Mouse (Mus musculus) neural tube, embryonic 11.5 days (tissue): ENCODE measurements at regions not wholly inside any gene's neighbourhood (a gene's known extent, or its start where the extent isn't known, plus 50 kb on each side); places are given as distances from the start of the nearest gene placed in this dataset.
"Not testable (repeated sequence)": the region's sequence is repeated elsewhere in the genome, so short reads cannot be mapped to it uniquely, and the experiment has no call there.

Experiments used
- ATAC-seq: fragments of 200-750 bp; cut with Nextera tagmentation; 2 replicates; pipeline ENCODE4 v1.8.0; 2017; ENCODE audit warnings: moderate number of reproducible peaks, mild to moderate bottlenecking, moderate TSS enrichment, moderate library complexity; ENCODE audit not compliant: insufficient read depth, low FRiP score, low TSS enrichment
- DNase-seq: peaks from one replicate; pipeline ENCODE4 v3.0.0-alpha.2; 2015; ENCODE audit warnings: low spot score
- H3K27ac ChIP-seq: fragments of 300-500 bp; sonication (generic); 2 replicates; pipeline ENCODE4 v1.5.1; 2014; ENCODE audit warnings: low read depth, mild to moderate bottlenecking, low read length
- H3K27me3 ChIP-seq: fragments of 300-500 bp; sonication (generic); 2 replicates; pipeline ENCODE4 v1.6.1; 2014; ENCODE audit warnings: mild to moderate bottlenecking, low read length, mixed read lengths; ENCODE audit not compliant: control insufficient read depth, insufficient read depth
- H3K36me3 ChIP-seq: fragments of 300-500 bp; sonication (generic); 2 replicates; pipeline ENCODE4 v1.6.1; 2014; ENCODE audit warnings: mild to moderate bottlenecking, low read length, moderate library complexity, mixed read lengths; ENCODE audit not compliant: control insufficient read depth, insufficient read depth
- H3K4me1 ChIP-seq: fragments of 300-500 bp; sonication (generic); 2 replicates; pipeline ENCODE4 v1.6.1; 2014; ENCODE audit warnings: low read length, mixed read lengths; ENCODE audit not compliant: control insufficient read depth, insufficient read depth
- H3K4me2 ChIP-seq: fragments of 300-500 bp; sonication (generic); 2 replicates; pipeline ENCODE4 v1.6.1; 2014; ENCODE audit warnings: low read depth, mild to moderate bottlenecking, moderate library complexity
- H3K4me3 ChIP-seq: fragments of 300-500 bp; sonication (generic); 2 replicates; pipeline ENCODE4 v1.5.1; 2014; ENCODE audit warnings: low read depth, low read length
- H3K9ac ChIP-seq: fragments of 300-500 bp; sonication (generic); 2 replicates; pipeline ENCODE4 v1.6.1; 2014; ENCODE audit warnings: mild to moderate bottlenecking, low read length
- H3K9me3 ChIP-seq: fragments of 300-500 bp; sonication (generic); 2 replicates; pipeline ENCODE4 v1.6.1; 2016; ENCODE audit warnings: low read length; ENCODE audit not compliant: control insufficient read depth
- WGBS: fragments of 180-500 bp; shearing (Covaris S2); extraction: QIAGEN DNeasy Blood & Tissue Kit; methylation state at CpG from one replicate; pipeline ENCODE4 v1.1.7; 2014; 5-methylcytosine and 5-hydroxymethylcytosine counted together

- DNase-seq (no peak), ATAC-seq (no peak)
- H3K27ac ChIP-seq: no peak overlapping the region
- no peak overlapping the region for H3K9ac ChIP-seq
- no peak overlapping the region for H3K4me2 ChIP-seq
- WGBS: 60% methylated on average over 4 of the region's 4 CpGs
- H3K9me3 ChIP-seq: no peaks in the 10 kb centered on the region
- H3K27me3 ChIP-seq: no peaks in the 10 kb centered on the region
- H3K4me1 ChIP-seq: no peaks in the 10 kb centered on the region
- H3K4me3 ChIP-seq: no peak overlapping the region
- H3K36me3 ChIP-seq: no peaks in the 10 kb centered on the region
Measured at GRCm38 (mm10) chr8:57052661-57053060, 268.1 kb upstream of the Hand2 start.

DNA sequence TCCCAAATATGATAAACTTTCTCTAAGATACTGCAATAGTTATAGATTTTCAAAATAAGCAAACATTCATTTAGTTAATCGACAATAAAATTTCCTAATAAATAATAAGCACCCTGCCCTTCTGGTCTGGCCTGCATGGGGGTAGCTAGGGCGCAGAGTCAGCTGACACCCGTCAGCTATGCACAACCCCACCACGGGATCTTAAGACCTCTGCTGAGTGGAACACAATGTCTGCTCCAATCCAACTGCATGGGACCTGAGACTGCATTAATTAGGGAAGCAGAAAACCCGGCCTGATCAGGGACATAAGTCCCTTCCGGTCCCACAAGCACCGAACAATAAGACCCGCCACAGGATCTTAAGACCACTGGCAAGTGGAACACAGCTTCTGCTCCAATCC is 243.8 kb upstream of the Hand2 start:
- Histone ChIP-seq H3K9ac (no peak overlapping the region), H3K4me1 (no peaks in the 10 kb centered on the region), H3K27ac (no peak overlapping the region), H3K4me2 (no peak overlapping the region), H3K9me3 (no peaks in the 10 kb centered on the region), H3K36me3 (no peaks in the 10 kb centered on the region), H3K27me3 (no peaks in the 10 kb centered on the region), H3K4me3 (no peak overlapping the region)
- DNase-seq (no peak), ATAC-seq (no peak)
- WGBS: 88% methylated on average over 8 of the region's 8 CpGs

- Histone ChIP-seq H3K27me3 (no peaks in the 10 kb centered on the region), H3K27ac (no peak overlapping the region), H3K4me3 (no peak overlapping the region), H3K4me1 (no peaks in the 10 kb centered on the region), H3K9ac (no peak overlapping the region), H3K36me3 (no peaks in the 10 kb centered on the region), H3K4me2 (no peak overlapping the region), H3K9me3 (no peaks in the 10 kb centered on the region)
- WGBS: 75% methylated on average over 3 of the region's 3 CpGs
- no peak for DNase-seq
- ATAC-seq: no peak
Measured at GRCm38 (mm10) chr8:57086811-57087210, 234.0 kb upstream of the Hand2 start.

GRCm38 (mm10) chr8:57092403-57092802 is 228.4 kb upstream of the Hand2 start:
- 96% methylated on average over 4 of the region's 4 CpGs for WGBS
- Histone ChIP-seq H3K4me2 (no peak overlapping the region), H3K27ac (no peak overlapping the region), H3K27me3 (no peaks in the 10 kb centered on the region), H3K9ac (no peak overlapping the region), H3K9me3 (no peaks in the 10 kb centered on the region), H3K4me3 (no peak overlapping the region), H3K4me1 (no peaks in the 10 kb centered on the region), H3K36me3 (no peaks in the 10 kb centered on the region)
- no peak for ATAC-seq
- no peak for DNase-seq

GRCm38 (mm10) chr8:57095169-57095568 is 225.6 kb upstream of the Hand2 start:
- Histone ChIP-seq H3K4me2 (no peak overlapping the region), H3K27me3 (no peaks in the 10 kb centered on the region), H3K27ac (no peak overlapping the region), H3K36me3 (no peaks in the 10 kb centered on the region), H3K9me3 (no peaks in the 10 kb centered on the region), H3K9ac (no peak overlapping the region), H3K4me3 (no peak overlapping the region), H3K4me1 (no peaks in the 10 kb centered on the region)
- WGBS: 26% methylated on average over 2 of the region's 2 CpGs
- DNase-seq: no peak
- ATAC-seq: no peak

- not testable (repeated sequence) for ATAC-seq, DNase-seq, H3K4me1 ChIP-seq, H3K9me3 ChIP-seq, H3K27me3 ChIP-seq, H3K36me3 ChIP-seq, H3K9ac ChIP-seq, H3K4me2 ChIP-seq, H3K27ac ChIP-seq, H3K4me3 ChIP-seq
- 87% methylated on average over 2 of the region's 6 CpGs for WGBS
Measured at GRCm38 (mm10) chr8:57110765-57111402, 209.9 kb upstream of the Hand2 start.

DNA sequence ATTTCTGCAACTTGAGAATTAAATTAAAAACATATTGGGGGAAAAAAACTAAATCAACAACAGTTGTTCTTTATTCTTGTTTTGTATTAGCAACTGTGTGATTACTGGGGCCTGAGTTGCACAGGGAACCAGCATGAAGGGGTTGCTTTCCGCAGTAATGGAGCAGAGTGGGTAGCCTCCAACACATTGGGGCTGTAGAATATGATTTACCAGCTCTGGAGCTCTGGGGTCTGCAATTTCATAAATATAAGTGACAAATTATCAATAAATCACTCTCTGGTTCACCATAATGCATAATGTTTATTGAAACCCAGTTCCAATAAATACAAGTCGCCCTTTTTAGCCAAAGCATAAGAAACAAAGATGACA is 209.4 kb upstream of the Hand2 start:
- no peak for ATAC-seq
- Histone ChIP-seq H3K4me3 (no peak overlapping the region), H3K27me3 (no peaks in the 10 kb centered on the region), H3K9me3 (peaks cover 3% of the 10 kb centered on the region; the same call in 1 of the 2 replicates), H3K4me2 (no peak overlapping the region), H3K4me1 (no peaks in the 10 kb centered on the region), H3K27ac (no peak overlapping the region), H3K36me3 (no peaks in the 10 kb centered on the region), H3K9ac (no peak overlapping the region)
- DNase-seq: no peak
- 66% methylated on average over 2 of the region's 2 CpGs for WGBS

GRCm38 (mm10) chr8:57113915-57114314 is 206.9 kb upstream of the Hand2 start:
- WGBS: 70% methylated on average over 2 of the region's 2 CpGs
- no peak overlapping the region for H3K4me2 ChIP-seq
- H3K4me1 ChIP-seq: no peaks in the 10 kb centered on the region
- peaks cover 3% of the 10 kb centered on the region; the same call in 1 of the 2 replicates for H3K9me3 ChIP-seq
- H3K27me3 ChIP-seq: no peaks in the 10 kb centered on the region
- H3K27ac ChIP-seq: no peak overlapping the region
- no peaks in the 10 kb centered on the region for H3K36me3 ChIP-seq
- ATAC-seq: no peak
- no peak overlapping the region for H3K4me3 ChIP-seq
- no peak overlapping the region for H3K9ac ChIP-seq
- no peak for DNase-seq

DNA sequence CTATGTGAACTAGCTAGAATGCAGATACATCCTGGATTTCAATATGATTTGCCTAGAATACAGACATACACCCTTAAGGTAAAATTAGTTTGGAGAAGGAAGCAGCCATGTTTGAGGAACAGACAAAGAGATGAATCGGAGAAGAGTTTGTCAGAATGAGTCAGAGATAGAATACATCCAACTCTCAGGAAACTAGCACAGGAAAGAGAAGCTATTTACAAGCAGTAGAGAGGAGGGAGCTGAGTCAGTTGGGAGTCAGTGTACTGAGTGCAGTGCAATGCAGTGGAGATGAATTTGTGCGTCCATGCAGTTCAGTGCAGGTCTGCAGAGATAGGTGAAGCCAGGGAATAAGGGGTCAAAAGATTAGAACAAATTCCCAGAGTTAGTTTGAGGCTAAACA is 205.5 kb upstream of the Hand2 start:
- Histone ChIP-seq H3K9me3 (peaks cover 3% of the 10 kb centered on the region; the same call in 1 of the 2 replicates), H3K27ac (no peak overlapping the region), H3K4me2 (no peak overlapping the region), H3K27me3 (no peaks in the 10 kb centered on the region), H3K9ac (no peak overlapping the region), H3K36me3 (no peaks in the 10 kb centered on the region), H3K4me3 (no peak overlapping the region), H3K4me1 (no peaks in the 10 kb centered on the region)
- ATAC-seq (no peak), DNase-seq (no peak)
- WGBS: 94% methylated on average over 2 of the region's 2 CpGs
